Mouse (Mus musculus) hindbrain, embryonic 16.5 days (tissue): ENCODE measurements around the gene Nadsyn1. TPM values are rescaled to one million over a fixed set of nuclear protein-coding genes. Genes with fewer than 3 reads are reported as not detected.

Experiments
- ATAC-seq: fragments of 200-750 bp; cut with Nextera tagmentation; 2 replicates; pipeline ENCODE4 v1.8.0; 2017; ENCODE audit warnings: moderate TSS enrichment, moderate library complexity
- H3K27ac ChIP-seq: fragments of 300-500 bp; sonication (generic); 2 replicates; pipeline ENCODE4 v1.5.1; 2014; ENCODE audit warnings: low read depth, mild to moderate bottlenecking, control low read depth, low read length, moderate library complexity
- H3K27me3 ChIP-seq: fragments of 300-500 bp; sonication (generic); replicated peaks from 2 replicates; pipeline ENCODE4 v1.6.1; 2014; ENCODE audit warnings: low read length; ENCODE audit not compliant: control insufficient read depth, insufficient read depth
- H3K36me3 ChIP-seq: fragments of 300-500 bp; sonication (generic); 2 replicates; pipeline ENCODE4 v1.6.1; 2014; ENCODE audit warnings: mild to moderate bottlenecking, low read length, moderate library complexity, mixed read lengths; ENCODE audit not compliant: control insufficient read depth, insufficient read depth
- H3K4me1 ChIP-seq: fragments of 300-500 bp; sonication (generic); 2 replicates; pipeline ENCODE4 v1.6.1; 2014; ENCODE audit warnings: low read depth, low read length; ENCODE audit not compliant: control insufficient read depth, insufficient read depth
- H3K4me2 ChIP-seq: fragments of 300-500 bp; sonication (generic); 2 replicates; pipeline ENCODE4 v1.6.1; 2014; ENCODE audit warnings: mild to moderate bottlenecking, low read length, control low read depth, moderate library complexity
- H3K4me3 ChIP-seq: fragments of 300-500 bp; sonication (generic); 2 replicates; pipeline ENCODE4 v1.5.1; 2014; ENCODE audit warnings: mild to moderate bottlenecking, low read length, control low read depth, moderate library complexity
- H3K9ac ChIP-seq: fragments of 300-500 bp; sonication (generic); 2 replicates; pipeline ENCODE4 v1.6.1; 2014; ENCODE audit warnings: low read depth, mild to moderate bottlenecking, control low read depth, low read length, moderate library complexity
- H3K9me3 ChIP-seq: fragments of 300-500 bp; sonication (generic); 2 replicates; pipeline ENCODE4 v1.6.1; 2014; ENCODE audit warnings: mild to moderate bottlenecking, low read length, moderate library complexity; ENCODE audit not compliant: control insufficient read depth
- WGBS: fragments of 180-500 bp; shearing (Covaris S2); extraction: QIAGEN DNeasy Blood & Tissue Kit; methylation state at CpG from one replicate; pipeline ENCODE4 v1.1.7; 2014; 5-methylcytosine and 5-hydroxymethylcytosine counted together
- polyA plus RNA-seq: library from polyadenylated mRNA; unstranded; fragments of >200 nt; fragmentation: Nextera tagmentation; extraction: Ambion mirVana; gene quantifications from 2 replicates; pipeline ENCODE4 v1.2.1, GENCODE M21; 2015

Gene Nadsyn1
- polyA plus RNA-seq = 6.3 and 7.0 TPM in 2 replicates

DNA sequence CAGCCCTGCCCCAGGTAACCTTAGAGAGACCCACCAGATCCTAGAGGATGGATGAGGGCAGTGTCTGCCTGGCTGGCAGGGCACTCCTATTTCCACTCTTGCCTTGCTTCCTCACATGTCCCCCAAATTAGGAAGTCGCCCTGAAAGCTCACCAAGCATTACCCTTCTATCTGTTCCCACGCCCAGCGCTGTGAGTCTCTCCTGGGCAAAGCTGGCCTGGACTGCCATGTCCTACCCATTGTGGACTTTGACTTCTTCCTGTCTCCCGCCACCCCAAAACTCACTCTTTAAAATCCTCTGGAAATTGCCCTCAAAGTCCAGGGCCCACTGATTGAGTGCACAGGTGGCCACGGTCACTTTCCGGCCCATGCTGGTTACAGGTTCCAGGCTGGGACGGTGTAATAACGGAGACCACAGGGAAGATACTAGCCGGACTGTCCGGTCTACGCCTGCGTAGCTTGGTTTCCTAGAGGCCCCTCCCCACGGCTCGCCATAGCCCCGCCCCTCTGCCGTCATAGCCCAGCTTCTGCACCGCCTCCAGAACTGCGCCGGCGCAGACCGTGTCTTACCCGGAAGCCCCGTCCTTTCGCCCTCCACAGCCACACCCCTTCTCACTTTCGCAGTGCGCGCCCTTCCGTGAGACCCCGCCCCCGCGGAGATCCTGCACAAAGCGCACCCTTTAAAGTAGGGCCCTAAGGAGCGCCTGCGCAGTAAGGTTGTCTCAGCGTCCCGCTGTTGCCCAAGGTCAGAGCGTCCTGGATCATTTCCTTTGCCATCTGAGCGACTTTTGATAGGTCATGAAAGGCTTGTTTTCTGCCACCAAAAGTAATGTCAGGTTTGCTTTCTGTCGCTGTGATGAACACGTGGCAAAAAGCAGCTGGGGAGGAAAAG is at the start of gene Nadsyn1, which contains the start of gene Dhcr7:
Gene Nadsyn1, minus strand, starts transcription at position 475 of the 891 bp plus-strand sequence.
Gene Dhcr7, plus strand, starts transcription at position 771 of the 891 bp plus-strand sequence.
- peak; percentile 99 for ATAC-seq
- Histone ChIP-seq H3K27me3 (no peaks in the 10 kb centered on the region), H3K4me3 (peak within 1 kb of the TSS; percentile 60), H3K36me3 (peaks cover 8% of the 10 kb centered on the region; the same call in 1 of the 2 replicates), H3K4me2 (peak within 1 kb of the TSS; percentile 64), H3K9me3 (no peaks in the 10 kb centered on the region), H3K4me1 (peaks cover 11% of the 10 kb centered on the region), H3K9ac (peak within 1 kb of the TSS; percentile 76), H3K27ac (peak within 1 kb of the TSS; percentile 69)
- under 1% methylated on average over 40 of the region's 40 CpGs for WGBS

DNA sequence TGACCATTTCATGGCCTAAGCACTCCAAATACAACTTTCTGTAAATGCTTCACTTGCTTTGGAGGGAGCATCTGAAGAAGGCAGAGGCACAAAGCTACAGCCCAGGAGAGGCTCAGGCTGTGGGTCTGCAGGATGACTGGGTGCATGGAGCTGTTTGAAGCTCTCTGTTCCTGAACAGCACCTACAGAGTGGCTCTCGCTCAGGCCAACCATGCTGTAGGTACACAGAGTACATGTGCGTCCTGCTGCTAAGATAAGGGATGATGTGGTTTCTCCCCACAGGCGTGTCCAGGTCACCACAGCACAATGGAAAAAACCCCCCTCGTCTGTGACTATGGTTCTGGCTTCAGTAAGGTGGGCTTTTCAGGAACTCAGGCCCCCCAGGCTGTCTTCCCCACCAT is 46.2 kb upstream of the Nadsyn1 start:
- H3K27ac ChIP-seq = no peak overlapping the region
- no peak overlapping the region for H3K4me3 ChIP-seq
- H3K36me3 ChIP-seq = no peaks in the 10 kb centered on the region
- no peaks in the 10 kb centered on the region for H3K4me1 ChIP-seq
- ATAC-seq = no peak
- no peak overlapping the region for H3K9ac ChIP-seq
- H3K27me3 ChIP-seq = no peaks in the 10 kb centered on the region
- 84% methylated on average over 4 of the region's 4 CpGs for WGBS
- H3K4me2 ChIP-seq = no peak overlapping the region
- peaks cover 8% of the 10 kb centered on the region; the same call in 1 of the 2 replicates for H3K9me3 ChIP-seq

DNA sequence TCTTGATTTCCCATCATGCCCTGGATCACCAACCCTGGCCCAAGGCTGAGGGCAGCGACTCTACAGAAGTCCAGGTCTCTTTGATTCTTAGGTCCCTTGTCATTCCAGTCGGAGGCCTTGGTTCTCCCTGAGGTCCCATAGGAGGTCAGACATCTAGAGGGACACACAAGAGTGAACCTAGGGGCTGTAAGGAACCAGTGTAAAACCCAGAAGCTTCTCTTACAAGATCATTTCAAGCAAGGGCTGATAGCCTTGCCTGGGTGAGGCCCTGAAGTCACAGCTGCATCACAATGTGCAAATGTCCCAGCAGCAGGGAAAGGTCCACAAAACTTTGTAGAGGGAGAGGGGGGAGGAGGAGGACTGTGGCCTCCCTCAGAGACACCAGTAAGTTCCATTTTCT is 43.9 kb upstream of the Nadsyn1 start, which contains the start of gene Gm498:
Gene Gm498, plus strand, starts transcription at position 301 of the 400 bp plus-strand sequence.
- Histone ChIP-seq H3K4me3 (no peak within 1 kb of the TSS), H3K27ac (no peak within 1 kb of the TSS), H3K9me3 (no peaks in the 10 kb centered on the region), H3K27me3 (no peaks in the 10 kb centered on the region), H3K36me3 (no peaks in the 10 kb centered on the region), H3K4me2 (no peak within 1 kb of the TSS), H3K9ac (no peak within 1 kb of the TSS), H3K4me1 (no peaks in the 10 kb centered on the region)
- no peak for ATAC-seq
- 82% methylated on average over 2 of the region's 2 CpGs for WGBS

DNA sequence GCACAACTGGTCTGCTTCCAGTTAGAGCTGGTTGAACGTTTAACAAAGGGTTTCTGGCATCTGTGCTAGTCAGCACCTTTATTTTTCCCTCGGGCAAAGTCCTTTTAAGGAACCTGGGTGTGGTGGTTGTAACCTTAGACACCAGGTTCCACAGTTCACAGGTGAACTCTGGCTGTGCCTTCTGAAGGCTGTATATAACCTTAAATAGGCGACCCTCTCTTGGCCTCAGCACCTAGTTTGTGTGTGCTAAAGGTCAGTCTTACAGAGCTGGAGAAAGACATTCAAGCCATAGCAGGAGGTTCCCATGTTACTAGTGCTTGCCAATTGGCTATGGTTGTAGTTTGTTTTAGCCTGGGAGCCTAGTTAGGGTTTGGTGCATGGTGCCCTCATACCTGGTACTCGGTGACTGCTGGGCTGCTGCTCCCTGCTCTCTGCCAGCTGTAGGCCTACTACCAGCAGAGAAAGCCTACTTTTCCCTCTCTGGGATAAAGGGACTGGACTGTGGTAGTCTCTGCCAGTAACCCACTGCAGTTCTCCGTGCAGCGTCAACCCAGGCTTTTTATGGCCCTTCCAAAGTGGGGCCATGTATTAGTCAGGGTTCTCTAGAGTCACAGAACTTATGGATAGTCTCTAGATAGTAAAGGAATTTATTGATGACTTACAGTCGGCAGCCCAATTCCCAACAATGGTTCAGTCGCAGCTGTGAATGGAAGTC is 26.3 kb upstream of the Nadsyn1 start:
- ATAC-seq = no peak
- WGBS = 94% methylated on average over 6 of the region's 8 CpGs
- H3K9me3 ChIP-seq = no peaks in the 10 kb centered on the region
- no peaks in the 10 kb centered on the region for H3K4me1 ChIP-seq
- H3K4me3 ChIP-seq = no peak overlapping the region
- peaks cover 44% of the 10 kb centered on the region for H3K36me3 ChIP-seq
- no peaks in the 10 kb centered on the region for H3K27me3 ChIP-seq
- no peak overlapping the region for H3K4me2 ChIP-seq
- no peak overlapping the region for H3K9ac ChIP-seq
- no peak overlapping the region for H3K27ac ChIP-seq

DNA sequence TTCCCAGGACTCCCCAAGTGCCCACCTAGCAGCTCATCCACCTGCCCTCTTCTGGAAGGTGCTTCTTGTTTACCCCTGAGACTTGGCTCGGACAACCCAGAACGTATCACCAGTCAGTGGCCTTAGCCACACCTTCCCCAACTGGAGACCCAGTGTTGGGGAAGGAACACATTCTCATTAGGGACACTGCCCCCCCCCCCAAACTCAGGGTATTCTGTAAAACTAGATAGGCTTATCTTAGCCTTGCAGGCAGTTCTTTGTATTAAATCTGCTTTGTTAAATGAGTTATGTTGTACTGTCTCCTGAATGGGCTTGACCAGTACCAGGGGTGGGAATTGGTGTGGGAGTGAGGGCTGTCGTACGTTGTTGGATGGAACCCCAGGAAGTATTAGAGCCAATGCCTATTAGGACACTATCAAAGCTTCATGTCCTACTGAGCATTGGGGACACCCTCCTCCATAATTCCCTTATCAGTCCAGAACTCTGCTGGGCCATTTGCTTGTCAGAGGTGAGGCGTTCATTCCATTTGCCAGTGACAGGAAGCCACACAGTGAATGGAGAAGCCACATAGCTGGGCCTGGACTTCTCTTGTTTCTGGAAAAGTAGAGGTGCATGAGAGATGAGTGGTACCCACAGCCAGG is 25.6 kb upstream of the Nadsyn1 start:
- H3K4me2 ChIP-seq = no peak overlapping the region
- no peak overlapping the region for H3K9ac ChIP-seq
- H3K36me3 ChIP-seq = peaks cover 51% of the 10 kb centered on the region
- 92% methylated on average over 5 of the region's 5 CpGs for WGBS
- H3K27ac ChIP-seq = no peak overlapping the region
- no peaks in the 10 kb centered on the region for H3K27me3 ChIP-seq
- no peak for ATAC-seq
- no peaks in the 10 kb centered on the region for H3K4me1 ChIP-seq
- H3K4me3 ChIP-seq = no peak overlapping the region
- H3K9me3 ChIP-seq = no peaks in the 10 kb centered on the region

DNA sequence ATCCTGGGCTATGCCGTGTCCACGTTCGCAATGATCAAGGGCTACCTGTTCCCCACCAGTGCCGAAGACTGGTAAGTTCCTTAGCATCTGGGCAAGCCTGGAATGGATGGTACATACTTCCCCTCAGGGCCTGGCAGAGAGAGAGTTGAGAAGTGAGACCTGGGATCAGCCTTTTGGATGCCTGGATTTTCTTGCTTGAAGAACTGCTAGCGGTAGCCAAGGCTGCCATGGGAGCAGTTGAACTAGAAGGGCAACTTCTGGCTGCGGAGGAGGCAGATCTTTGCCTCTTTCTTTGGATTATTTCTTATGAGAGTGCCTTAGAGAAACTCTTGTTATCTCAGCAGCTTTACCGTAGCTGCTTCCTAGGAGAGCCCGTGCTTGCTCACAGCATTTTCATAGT is 18.7 kb upstream of the Nadsyn1 start:
- Histone ChIP-seq H3K27ac (no peak overlapping the region), H3K27me3 (no peaks in the 10 kb centered on the region)
- 99% methylated on average over 8 of the region's 8 CpGs for WGBS

DNA sequence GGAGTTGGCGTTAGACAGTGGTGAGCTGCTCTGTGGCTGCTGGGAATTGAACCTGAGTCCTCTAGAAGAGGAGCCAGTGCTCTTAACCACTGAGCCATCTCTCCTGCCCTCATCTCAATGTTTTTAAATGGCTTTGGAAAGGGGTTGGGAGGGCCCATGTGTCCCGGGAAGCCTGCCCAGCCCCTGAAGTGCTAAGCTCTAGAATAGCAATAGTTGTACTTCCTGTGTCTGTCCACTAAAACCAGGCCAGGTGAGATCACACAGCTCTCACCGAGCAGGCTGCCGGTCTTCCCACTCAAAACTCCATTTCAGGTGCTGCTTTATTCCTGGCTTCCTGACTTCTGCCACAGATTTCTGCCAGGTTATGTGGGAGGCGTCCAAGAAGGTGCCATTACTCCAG is 17.5 kb upstream of the Nadsyn1 start:
- H3K27me3 ChIP-seq = no peaks in the 10 kb centered on the region
- WGBS = 96% methylated on average over 5 of the region's 5 CpGs
- no peak overlapping the region for H3K4me3 ChIP-seq
- no peak overlapping the region for H3K27ac ChIP-seq
- no peak overlapping the region for H3K9ac ChIP-seq
- peaks cover 7% of the 10 kb centered on the region for H3K4me1 ChIP-seq
- ATAC-seq = no peak
- H3K9me3 ChIP-seq = no peaks in the 10 kb centered on the region
- H3K4me2 ChIP-seq = no peak overlapping the region
- peaks cover 61% of the 10 kb centered on the region for H3K36me3 ChIP-seq

More for the DNA sequence above, 18.7 kb upstream of the Nadsyn1 start:
- Histone ChIP-seq H3K4me2 (no peak overlapping the region), H3K9me3 (no peaks in the 10 kb centered on the region), H3K36me3 (peaks cover 72% of the 10 kb centered on the region), H3K9ac (no peak overlapping the region), H3K4me1 (no peaks in the 10 kb centered on the region), H3K4me3 (no peak overlapping the region)
- ATAC-seq = no peak

DNA sequence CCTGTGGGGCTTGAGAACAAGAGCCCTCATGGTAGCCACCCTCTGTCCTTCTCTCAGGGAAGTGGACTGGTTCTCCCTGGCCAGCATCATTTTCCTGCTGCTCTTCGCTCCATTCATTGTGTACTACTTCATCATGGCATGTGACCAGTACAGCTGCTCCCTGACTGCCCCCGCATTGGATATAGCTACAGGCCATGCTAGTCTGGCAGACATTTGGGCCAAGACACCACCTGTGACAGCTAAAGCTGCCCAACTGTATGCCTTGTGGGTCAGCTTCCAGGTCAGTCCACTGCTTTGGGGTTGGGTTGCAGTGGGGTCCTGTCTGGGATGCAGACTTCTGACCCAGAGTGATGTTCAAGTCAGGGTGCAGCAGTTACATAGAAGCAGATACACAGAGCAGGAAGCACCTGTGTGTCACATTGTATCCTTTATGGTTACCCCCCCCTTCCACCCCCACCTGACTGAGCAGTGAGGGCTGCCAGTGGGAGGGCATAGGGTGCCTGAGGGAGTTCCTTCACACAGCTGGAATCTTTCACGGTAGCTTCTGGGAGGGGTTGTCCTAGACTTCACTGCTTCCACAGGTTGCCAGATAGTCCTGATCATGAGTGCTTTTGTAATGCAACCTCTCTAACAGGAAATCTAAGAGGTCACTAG is 15.2 kb upstream of the Nadsyn1 start:
- Histone ChIP-seq H3K27ac (no peak overlapping the region), H3K9ac (no peak overlapping the region), H3K9me3 (no peaks in the 10 kb centered on the region), H3K27me3 (no peaks in the 10 kb centered on the region), H3K4me1 (peaks cover 21% of the 10 kb centered on the region), H3K4me3 (no peak overlapping the region), H3K4me2 (no peak overlapping the region), H3K36me3 (peaks cover 42% of the 10 kb centered on the region)
- ATAC-seq = no peak
- 91% methylated on average over 3 of the region's 3 CpGs for WGBS
